Mouse (Mus musculus): ENCODE measurements around the gene Ugt1a6b. TPM values are rescaled to one million over a fixed set of nuclear protein-coding genes. Genes with fewer than 3 reads are reported as not detected.
"Not testable (repeated sequence)": the region's sequence is repeated elsewhere in the genome, so short reads cannot be mapped to it uniquely, and the experiment has no call there.

The Ugt1a6b gene
- total RNA-seq, 1 experiment, result 0.13 TPM

- H3K9me3 ChIP-seq (ENCODE audit: control insufficient read depth, insufficient read depth, low read depth, low read length); DNase-seq (ENCODE audit: low read depth, low spot score); in situ Hi-C loops (cut with MboI; ENCODE audit: low sequenced_read_pairs in 2 of 2, unreplicated experiment in 2 of 2); H3K4me3 ChIP-seq (ENCODE audit: insufficient read depth in 1 of 2, low read depth in 1 of 2, low read length in 2 of 2, poor library complexity in 1 of 2, severe bottlenecking in 1 of 2); H3K4me1 ChIP-seq (ENCODE audit: control insufficient read depth in 2 of 2, insufficient read depth in 2 of 2, low read length in 2 of 2, poor library complexity in 1 of 2); H3K27ac ChIP-seq (ENCODE audit: insufficient read depth, low read depth, low read length, poor library complexity, severe bottlenecking); H3K9ac ChIP-seq (ENCODE audit: insufficient read depth, low read depth, low read length, poor library complexity, severe bottlenecking); H3K36me3 ChIP-seq (ENCODE audit: control insufficient read depth, insufficient read depth, low read length, poor library complexity, severe bottlenecking): not testable (repeated sequence)
Measured at GRCm38 (mm10) chr1:88125827-88126360, 22.8 kb downstream of the Ugt1a6b start.

- in situ Hi-C loops (cut with MboI; ENCODE audit: low sequenced_read_pairs in 2 of 2, unreplicated experiment in 2 of 2); H3K27ac ChIP-seq (ENCODE audit: insufficient read depth, low read depth, low read length, poor library complexity, severe bottlenecking); H3K9ac ChIP-seq (ENCODE audit: insufficient read depth, low read depth, low read length, poor library complexity, severe bottlenecking); H3K4me1 ChIP-seq (ENCODE audit: control insufficient read depth in 2 of 2, insufficient read depth in 2 of 2, low read length in 2 of 2, poor library complexity in 1 of 2); H3K4me3 ChIP-seq (ENCODE audit: insufficient read depth in 1 of 2, low read depth in 1 of 2, low read length in 2 of 2, poor library complexity in 1 of 2, severe bottlenecking in 1 of 2); DNase-seq (ENCODE audit: low read depth, low spot score); H3K36me3 ChIP-seq (ENCODE audit: control insufficient read depth, insufficient read depth, low read length, poor library complexity, severe bottlenecking); H3K9me3 ChIP-seq (ENCODE audit: control insufficient read depth, insufficient read depth, low read depth, low read length): not testable (repeated sequence)
Measured at GRCm38 (mm10) chr1:88129091-88129490, 26.0 kb downstream of the Ugt1a6b start.

GRCm38 (mm10) chr1:88130223-88130622, 27.2 kb downstream of the Ugt1a6b start:
- H3K36me3 ChIP-seq (ENCODE audit: control insufficient read depth, insufficient read depth, low read length, poor library complexity, severe bottlenecking); H3K4me1 ChIP-seq (ENCODE audit: control insufficient read depth in 2 of 2, insufficient read depth in 2 of 2, low read length in 2 of 2, poor library complexity in 1 of 2); DNase-seq (ENCODE audit: low read depth, low spot score); H3K9me3 ChIP-seq (ENCODE audit: control insufficient read depth, insufficient read depth, low read depth, low read length); H3K9ac ChIP-seq (ENCODE audit: insufficient read depth, low read depth, low read length, poor library complexity, severe bottlenecking); H3K4me3 ChIP-seq (ENCODE audit: insufficient read depth in 1 of 2, low read depth in 1 of 2, low read length in 2 of 2, poor library complexity in 1 of 2, severe bottlenecking in 1 of 2); H3K27ac ChIP-seq (ENCODE audit: insufficient read depth, low read depth, low read length, poor library complexity, severe bottlenecking): not testable (repeated sequence)
- in situ Hi-C loops (cut with MboI; ENCODE audit: low sequenced_read_pairs in 2 of 2, unreplicated experiment in 2 of 2), result loop anchor here in 1 of 2 experiments (5.0 kb wide), 1 partner anchor 33 kb away; the partner anchor contains the start of gene Ugt1a7c

- Histone ChIP-seq H3K9me3 (ENCODE audit: control insufficient read depth, insufficient read depth, low read depth, low read length) (no peaks in the 10 kb centered on the region), H3K9ac (ENCODE audit: insufficient read depth, low read depth, low read length, poor library complexity, severe bottlenecking) (no peak overlapping the region), H3K4me3 (ENCODE audit: insufficient read depth in 1 of 2, low read depth in 1 of 2, low read length in 2 of 2, poor library complexity in 1 of 2, severe bottlenecking in 1 of 2) (no peak overlapping the region), H3K4me1 (ENCODE audit: control insufficient read depth in 2 of 2, insufficient read depth in 2 of 2, low read length in 2 of 2, poor library complexity in 1 of 2) (0 out of 4 replicates have a peak, but pooled peaks cover 0 to 2% of the 10 kb centered on the region in 2 experiments), H3K27ac (ENCODE audit: insufficient read depth, low read depth, low read length, poor library complexity, severe bottlenecking) (no peak overlapping the region), H3K36me3 (ENCODE audit: control insufficient read depth, insufficient read depth, low read length, poor library complexity, severe bottlenecking) (no peaks in the 10 kb centered on the region)
- in situ Hi-C loops (cut with MboI; ENCODE audit: low sequenced_read_pairs in 2 of 2, unreplicated experiment in 2 of 2), result loop anchor here in 1 of 2 experiments (5.0 kb wide), 1 partner anchor 37 kb away; the partner anchor contains the start of gene Ugt1a7c
- no peak for DNase-seq (ENCODE audit: low read depth, low spot score)
- no peak for TF ChIP-seq MAFK (IDR thresholded peaks at IDR 0.05; ENCODE audit: insufficient read depth, low read depth, low read length)
- no peak for TF ChIP-seq HCFC1 (IDR thresholded peaks at IDR 0.05; ENCODE audit: borderline replicate concordance, insufficient read depth, low read length)
Measured at GRCm38 (mm10) chr1:88133908-88134456, 30.9 kb downstream of the Ugt1a6b start.

GRCm38 (mm10) chr1:88134457-88135011, 31.5 kb downstream of the Ugt1a6b start, which contains the start of gene Ugt1a6a:
Gene Ugt1a6a, plus strand, starts transcription at chr1:88134809.
- not testable (repeated sequence) for H3K9ac ChIP-seq (ENCODE audit: insufficient read depth, low read depth, low read length, poor library complexity, severe bottlenecking)
- in situ Hi-C loops (cut with MboI; ENCODE audit: low sequenced_read_pairs in 2 of 2, unreplicated experiment in 2 of 2), result loop anchor here in 1 of 2 experiments (5.0 kb wide), 1 partner anchor 37 kb away; the partner anchor contains the start of gene Ugt1a7c

GRCm38 (mm10) chr1:88135229-88135904, 32.3 kb downstream of the Ugt1a6b start:
- H3K27ac ChIP-seq (ENCODE audit: insufficient read depth, low read depth, low read length, poor library complexity, severe bottlenecking); H3K4me3 ChIP-seq (ENCODE audit: insufficient read depth in 1 of 2, low read depth in 1 of 2, low read length in 2 of 2, poor library complexity in 1 of 2, severe bottlenecking in 1 of 2); in situ Hi-C loops (cut with MboI; ENCODE audit: low sequenced_read_pairs in 2 of 2, unreplicated experiment in 2 of 2); H3K36me3 ChIP-seq (ENCODE audit: control insufficient read depth, insufficient read depth, low read length, poor library complexity, severe bottlenecking); DNase-seq (ENCODE audit: low read depth, low spot score); H3K9ac ChIP-seq (ENCODE audit: insufficient read depth, low read depth, low read length, poor library complexity, severe bottlenecking); H3K9me3 ChIP-seq (ENCODE audit: control insufficient read depth, insufficient read depth, low read depth, low read length); H3K4me1 ChIP-seq (ENCODE audit: control insufficient read depth in 2 of 2, insufficient read depth in 2 of 2, low read length in 2 of 2, poor library complexity in 1 of 2): not testable (repeated sequence)

More at GRCm38 (mm10) chr1:88134457-88135011, 31.5 kb downstream of the Ugt1a6b start, which contains the start of gene Ugt1a6a:
- not testable (repeated sequence) for DNase-seq (ENCODE audit: low read depth, low spot score); H3K4me1 ChIP-seq (ENCODE audit: control insufficient read depth in 2 of 2, insufficient read depth in 2 of 2, low read length in 2 of 2, poor library complexity in 1 of 2); H3K4me3 ChIP-seq (ENCODE audit: insufficient read depth in 1 of 2, low read depth in 1 of 2, low read length in 2 of 2, poor library complexity in 1 of 2, severe bottlenecking in 1 of 2); H3K36me3 ChIP-seq (ENCODE audit: control insufficient read depth, insufficient read depth, low read length, poor library complexity, severe bottlenecking); H3K9me3 ChIP-seq (ENCODE audit: control insufficient read depth, insufficient read depth, low read depth, low read length); H3K27ac ChIP-seq (ENCODE audit: insufficient read depth, low read depth, low read length, poor library complexity, severe bottlenecking)
